Mouse (Mus musculus) hindbrain, embryonic 10.5 days (tissue): ENCODE data around the gene Sult6b2. TPM values are rescaled to one million over a fixed set of nuclear protein-coding genes. Genes with fewer than 3 reads are reported as not detected.

Experiments
- DNase-seq: peaks from one replicate; pipeline ENCODE4 v3.0.0-alpha.2; 2017; ENCODE audit warnings: low spot score
- H3K27ac ChIP-seq: fragments of 300-500 bp; sonication (generic); 2 replicates; pipeline ENCODE4 v1.5.1; 2016; ENCODE audit warnings: mild to moderate bottlenecking, moderate library complexity
- H3K27me3 ChIP-seq: fragments of 300-500 bp; sonication (generic); 2 replicates; pipeline ENCODE4 v1.6.1; 2016; ENCODE audit warnings: mild to moderate bottlenecking; ENCODE audit not compliant: poor library complexity, insufficient read depth, severe bottlenecking
- H3K36me3 ChIP-seq: fragments of 300-500 bp; sonication (generic); 2 replicates; pipeline ENCODE4 v1.6.1; 2016; ENCODE audit warnings: mild to moderate bottlenecking, moderate library complexity
- H3K4me1 ChIP-seq: fragments of 300-500 bp; sonication (generic); replicated peaks from 2 replicates; pipeline ENCODE4 v1.6.1; 2016; ENCODE audit warnings: mild to moderate bottlenecking
- H3K4me3 ChIP-seq: fragments of 300-500 bp; sonication (generic); 2 replicates; pipeline ENCODE4 v1.5.1; 2016; ENCODE audit warnings: mild to moderate bottlenecking, moderate library complexity
- H3K9me3 ChIP-seq: fragments of 300-500 bp; sonication (generic); 2 replicates; pipeline ENCODE4 v1.6.1; 2016; ENCODE audit warnings: mild to moderate bottlenecking, moderate library complexity
- WGBS: fragments of 180-500 bp; shearing (Covaris S2); methylation state at CpG from one replicate; pipeline ENCODE4 v1.1.7; 2016; 5-methylcytosine and 5-hydroxymethylcytosine counted together
- polyA plus RNA-seq: library from polyadenylated mRNA; unstranded; fragments of >200 nt; fragmentation: Nextera tagmentation; extraction: Ambion mirVana; gene quantifications from 2 replicates; pipeline ENCODE4 v1.2.1, GENCODE M21; 2016

Sult6b2 gene
- polyA plus RNA-seq, 1 experiment from 2014 or later = 0.07 TPM

DNA sequence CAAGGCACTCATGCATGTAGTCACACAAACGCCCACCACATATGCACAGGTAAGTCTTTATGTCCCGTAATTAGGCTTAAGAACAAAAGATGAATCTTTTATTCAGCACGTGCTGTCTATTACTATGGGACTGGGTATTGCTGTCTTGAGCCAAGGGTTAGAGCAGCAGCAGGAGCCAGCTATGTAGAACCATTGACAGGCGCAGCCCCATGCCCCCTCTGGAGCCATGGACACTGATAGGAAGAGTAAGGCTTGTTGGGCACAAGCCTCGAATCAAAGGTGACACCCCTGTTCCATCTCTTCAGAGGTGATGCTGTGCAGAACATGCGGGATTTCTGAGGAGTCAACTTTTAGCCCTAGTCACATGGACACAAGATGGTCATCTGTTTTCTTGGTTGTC is 45.7 kb downstream of the Sult6b2 start:
- H3K9me3 ChIP-seq = no peaks in the 10 kb centered on the region
- no peak for DNase-seq
- 91% methylated on average over 6 of the region's 6 CpGs for WGBS
- H3K4me1 ChIP-seq = peaks cover 37% of the 10 kb centered on the region
- H3K27ac ChIP-seq = no peak overlapping the region
- no peak overlapping the region for H3K4me3 ChIP-seq
- peaks cover 38% of the 10 kb centered on the region for H3K36me3 ChIP-seq
- H3K27me3 ChIP-seq = peaks cover 21% of the 10 kb centered on the region

DNA sequence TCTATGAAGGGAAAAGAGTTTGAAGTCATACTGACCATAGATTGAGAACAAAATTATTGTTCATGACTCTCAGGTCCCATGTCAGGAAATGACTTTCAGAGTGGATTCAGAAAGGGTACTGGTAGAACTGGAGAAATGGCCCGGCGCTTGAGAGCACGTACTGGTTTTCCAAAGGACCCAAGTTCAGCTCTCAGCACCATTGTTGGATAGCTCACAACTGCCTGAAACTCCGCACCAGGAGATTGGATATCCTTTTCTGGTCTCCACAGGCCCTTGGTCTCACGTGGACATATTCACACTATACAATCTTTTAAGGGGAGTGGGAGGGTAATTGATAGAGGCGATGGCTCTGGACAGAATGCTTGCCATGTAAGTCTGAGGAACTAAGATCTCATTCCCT is 46.3 kb downstream of the Sult6b2 start:
- H3K9me3 ChIP-seq = no peaks in the 10 kb centered on the region
- peaks cover 37% of the 10 kb centered on the region for H3K4me1 ChIP-seq
- peaks cover 35% of the 10 kb centered on the region for H3K36me3 ChIP-seq
- H3K27me3 ChIP-seq = peaks cover 27% of the 10 kb centered on the region
- WGBS = 95% methylated on average over 6 of the region's 6 CpGs
- H3K4me3 ChIP-seq = peak overlapping the region; percentile 92
- H3K27ac ChIP-seq = 0 out of 2 replicates have a peak overlapping the region, but pooled peaks have one; percentile 96
- DNase-seq = no peak

DNA sequence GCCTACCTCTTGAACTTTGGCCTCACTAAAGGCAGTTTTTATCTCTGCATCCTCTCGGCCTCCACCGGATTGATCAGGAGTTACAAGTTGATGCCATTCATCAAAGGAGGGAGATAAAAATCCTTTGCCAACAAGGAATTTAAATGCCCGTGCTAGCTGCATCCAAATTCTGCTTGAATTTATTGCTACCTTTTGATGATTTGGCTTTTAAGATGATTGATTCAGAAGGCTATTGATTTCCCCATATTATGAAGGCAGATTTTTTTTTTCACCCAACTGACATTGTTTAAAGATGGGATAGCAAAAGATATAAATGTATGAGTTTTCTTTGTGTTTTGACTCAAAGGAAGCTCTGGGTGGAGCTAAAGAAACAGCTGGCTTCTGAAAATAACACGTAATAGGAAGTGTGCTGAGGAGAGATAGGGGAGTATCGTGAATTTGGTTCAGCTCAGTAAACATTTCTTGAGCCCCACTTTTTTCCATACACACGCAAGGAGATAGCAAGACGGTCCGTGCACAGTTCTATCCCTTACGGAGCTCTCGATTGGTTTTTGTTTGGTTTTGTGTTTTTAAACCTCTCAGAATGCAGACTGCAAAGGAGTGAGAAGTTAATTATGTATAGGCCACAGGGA is 46.9 kb downstream of the Sult6b2 start:
- peaks cover 35% of the 10 kb centered on the region for H3K36me3 ChIP-seq
- DNase-seq = no peak
- H3K9me3 ChIP-seq = no peaks in the 10 kb centered on the region
- H3K4me1 ChIP-seq = peaks cover 37% of the 10 kb centered on the region
- H3K27ac ChIP-seq = peak overlapping the region; percentile 96
- 61% methylated on average over 10 of the region's 10 CpGs for WGBS
- peaks cover 28% of the 10 kb centered on the region for H3K27me3 ChIP-seq
- H3K4me3 ChIP-seq = peak overlapping the region; percentile 92

DNA sequence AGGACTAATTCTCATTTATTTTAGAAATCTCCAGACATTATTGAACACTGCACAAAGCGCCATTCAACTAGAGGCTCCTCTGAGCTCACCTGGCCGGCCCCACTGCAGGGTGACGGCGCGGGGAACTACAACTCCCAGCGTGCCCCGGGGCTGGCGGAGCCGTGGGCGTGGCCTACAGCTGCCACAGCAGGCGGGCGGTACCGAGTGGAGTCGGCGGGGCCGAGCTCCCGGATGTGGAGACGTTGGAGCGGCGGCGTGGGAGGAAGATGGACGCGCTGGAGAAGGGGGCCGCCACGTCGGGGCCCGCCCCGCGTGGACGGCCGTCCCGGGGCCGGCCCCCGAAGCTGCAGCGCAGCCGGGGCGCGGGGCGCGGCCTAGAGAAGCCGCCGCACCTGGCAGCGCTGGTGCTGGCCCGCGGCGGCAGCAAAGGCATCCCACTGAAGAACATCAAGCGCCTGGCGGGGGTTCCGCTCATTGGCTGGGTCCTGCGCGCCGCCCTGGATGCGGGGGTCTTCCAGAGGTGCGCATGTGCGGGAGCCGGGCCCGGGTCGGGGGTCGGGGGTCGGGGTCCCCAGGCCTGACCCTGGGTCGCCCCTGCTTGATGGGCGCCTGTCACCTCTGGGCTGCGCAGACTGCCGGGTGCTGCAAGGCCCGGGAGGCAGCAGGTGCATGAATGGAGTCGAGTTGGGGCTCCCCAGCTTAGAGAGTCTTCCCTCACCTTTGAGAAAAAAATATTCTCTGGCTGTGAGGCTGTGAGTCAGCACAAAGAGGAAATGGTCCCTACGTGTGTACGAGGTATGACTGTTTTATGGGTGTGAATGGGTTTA is 47.6 kb downstream of the Sult6b2 start, which contains the start of gene Cmas:
Cmas (plus strand) TSS at position 180 of the 827 bp plus-strand sequence.
- H3K27me3 ChIP-seq = peaks cover 28% of the 10 kb centered on the region
- no peaks in the 10 kb centered on the region for H3K9me3 ChIP-seq
- peak within 1 kb of the TSS; percentile 92 for H3K4me3 ChIP-seq
- H3K27ac ChIP-seq = peak within 1 kb of the TSS; percentile 96
- peaks cover 31% of the 10 kb centered on the region for H3K36me3 ChIP-seq
- peak; percentile 89 for DNase-seq
- WGBS = 1% methylated on average over 68 of the region's 68 CpGs
- H3K4me1 ChIP-seq = peaks cover 37% of the 10 kb centered on the region

DNA sequence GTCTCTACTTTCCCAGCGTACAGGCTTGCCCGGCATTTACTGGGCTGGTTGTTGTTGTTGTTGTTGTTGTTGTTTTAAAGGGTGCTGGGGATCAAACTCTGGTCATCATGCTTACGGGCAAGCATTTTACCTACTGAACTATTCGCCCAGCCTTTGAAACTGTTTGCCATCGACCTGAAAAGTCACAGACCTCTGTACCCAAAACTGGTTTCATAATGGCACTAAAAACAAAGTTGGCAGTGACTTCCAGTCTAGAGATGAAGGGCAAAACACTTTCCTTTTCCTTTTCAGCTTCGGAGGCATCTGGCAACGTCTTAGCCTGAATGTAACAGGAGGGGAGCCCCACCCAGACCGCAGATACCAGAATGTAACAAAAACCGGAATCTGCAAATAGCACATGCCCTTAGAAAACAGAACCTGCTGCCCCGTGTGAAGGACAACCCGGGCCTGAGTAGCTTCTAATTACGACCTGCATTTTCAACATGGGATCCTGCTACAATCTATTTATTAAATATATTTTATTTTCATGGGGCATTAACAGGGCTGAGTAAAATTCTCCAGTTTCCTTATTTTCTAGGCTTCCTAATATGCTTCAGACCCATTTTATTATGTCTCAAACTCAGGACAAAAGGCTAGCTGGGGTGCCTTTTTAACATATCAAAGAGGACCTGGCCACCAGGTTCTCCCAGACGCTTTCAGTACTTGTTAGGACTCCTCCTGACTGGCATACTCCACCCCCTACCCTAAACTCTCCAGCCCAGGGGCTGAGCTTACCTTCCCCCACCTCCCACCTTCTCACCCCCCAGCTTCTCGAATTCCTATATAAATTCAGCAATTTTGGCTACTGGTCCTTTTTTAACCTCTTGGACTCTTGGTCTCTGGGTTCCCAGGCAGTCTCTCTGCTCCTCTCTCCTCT is 51.7 kb downstream of the Sult6b2 start:
- Histone ChIP-seq H3K9me3 (no peaks in the 10 kb centered on the region), H3K27ac (no peak overlapping the region), H3K4me3 (no peak overlapping the region), H3K36me3 (no peaks in the 10 kb centered on the region), H3K27me3 (peaks cover 28% of the 10 kb centered on the region), H3K4me1 (peaks cover 20% of the 10 kb centered on the region)
- 40% methylated on average over 14 of the region's 14 CpGs for WGBS
- DNase-seq = no peak

DNA sequence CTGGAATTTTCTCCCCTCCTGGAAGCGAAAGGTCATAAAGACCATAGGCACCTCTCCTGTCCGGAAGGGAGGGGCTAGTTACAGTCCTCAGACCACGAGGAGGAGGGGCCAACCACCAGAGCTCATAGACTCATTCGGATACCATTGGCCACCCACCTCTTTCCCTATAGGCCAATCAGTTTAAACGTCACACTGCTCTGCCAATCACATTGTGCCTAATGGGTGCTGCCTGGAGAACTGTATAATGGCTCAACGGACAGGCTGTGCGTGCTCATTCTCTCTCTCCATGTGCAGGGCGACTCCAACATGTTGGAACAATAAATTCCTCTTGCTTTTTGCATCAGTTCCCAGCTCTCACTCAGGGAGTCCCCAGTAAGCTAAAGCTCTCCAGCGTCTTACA is 52.9 kb downstream of the Sult6b2 start:
- Histone ChIP-seq H3K4me1 (peaks cover 8% of the 10 kb centered on the region), H3K27ac (no peak overlapping the region), H3K27me3 (peaks cover 28% of the 10 kb centered on the region), H3K9me3 (no peaks in the 10 kb centered on the region), H3K36me3 (no peaks in the 10 kb centered on the region), H3K4me3 (no peak overlapping the region)
- no peak for DNase-seq
- 49% methylated on average over 9 of the region's 9 CpGs for WGBS

DNA sequence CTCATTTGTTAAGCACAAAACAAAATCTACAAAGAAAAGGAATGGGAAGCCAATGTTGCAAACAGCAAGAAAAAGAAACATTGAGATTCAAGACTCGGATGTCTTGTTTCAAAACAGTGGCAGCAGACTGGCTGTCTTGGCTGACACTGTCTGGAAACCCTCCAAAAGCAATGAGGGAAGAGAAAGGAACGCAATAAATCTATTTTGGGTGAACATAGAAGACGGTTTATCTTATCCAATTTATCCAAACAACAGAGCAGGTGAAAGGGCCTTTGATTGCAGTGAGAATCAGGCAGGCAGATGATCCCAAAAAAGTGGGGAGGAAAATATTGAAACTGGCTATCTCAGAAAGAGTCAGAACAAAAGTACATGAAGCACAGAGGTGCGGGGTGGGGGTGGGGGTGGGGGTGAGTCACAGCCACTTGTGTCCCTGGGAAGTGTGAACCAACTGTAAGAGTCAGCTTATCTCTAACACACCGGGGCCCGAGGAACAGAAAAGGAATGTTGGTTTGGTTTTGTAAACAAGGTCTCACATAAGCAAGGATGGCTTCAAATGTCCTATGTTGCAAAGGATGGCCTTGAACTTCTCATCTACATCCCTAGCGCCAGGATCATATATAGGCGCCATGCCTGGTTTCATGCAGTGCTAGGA is 56.1 kb downstream of the Sult6b2 start:
- Histone ChIP-seq H3K9me3 (0 out of 2 replicates have a peak, but pooled peaks cover 6% of the 10 kb centered on the region), H3K27ac (no peak overlapping the region), H3K4me1 (no peaks in the 10 kb centered on the region), H3K27me3 (peaks cover 3% of the 10 kb centered on the region; the same call in 1 of the 2 replicates), H3K4me3 (no peak overlapping the region), H3K36me3 (no peaks in the 10 kb centered on the region)
- 87% methylated on average over 8 of the region's 8 CpGs for WGBS
- DNase-seq = no peak

DNA sequence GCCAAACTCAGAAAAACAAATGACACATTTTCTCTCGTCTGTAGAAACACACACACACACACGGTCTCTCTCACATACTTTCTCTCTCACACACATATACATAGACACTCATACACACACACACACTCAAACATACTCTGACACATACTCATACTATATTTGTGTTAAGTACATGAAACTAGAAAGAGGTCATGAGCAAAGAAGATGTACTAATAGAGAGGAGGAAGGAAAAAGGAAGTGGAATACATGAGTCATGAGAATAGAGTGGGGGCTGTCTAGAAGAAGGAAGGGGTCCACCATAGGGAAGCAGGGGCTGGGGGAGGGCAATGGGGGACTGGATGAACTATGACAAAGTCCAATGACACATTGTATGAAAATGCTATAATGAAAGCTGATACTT is 57.1 kb downstream of the Sult6b2 start:
- H3K27me3 ChIP-seq = no peaks in the 10 kb centered on the region
- DNase-seq = no peak
- no peak overlapping the region for H3K4me3 ChIP-seq
- H3K36me3 ChIP-seq = no peaks in the 10 kb centered on the region
- no peaks in the 10 kb centered on the region for H3K4me1 ChIP-seq
- WGBS = 92% methylated on average over 2 of the region's 2 CpGs
- no peak overlapping the region for H3K27ac ChIP-seq
- 0 out of 2 replicates have a peak, but pooled peaks cover 6% of the 10 kb centered on the region for H3K9me3 ChIP-seq

DNA sequence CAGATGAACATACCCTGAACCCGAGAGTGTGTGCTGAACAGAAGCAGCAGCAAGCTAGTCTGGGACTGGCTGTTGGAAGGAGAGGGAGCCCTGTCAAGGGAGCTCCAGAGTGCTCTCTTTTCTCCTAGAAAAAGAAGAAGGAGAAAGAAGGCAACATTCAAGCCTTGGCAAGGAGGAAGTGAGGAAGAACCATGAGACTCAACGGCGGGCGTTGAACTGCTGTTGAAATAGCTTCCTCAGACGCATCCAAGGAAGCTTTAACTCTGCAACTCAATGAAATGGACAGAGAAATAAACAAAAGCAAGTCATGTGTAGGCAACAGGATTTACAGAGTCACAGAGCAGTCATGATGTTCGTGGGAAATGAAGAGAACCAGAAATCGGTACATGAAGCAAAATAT is 57.5 kb downstream of the Sult6b2 start:
- Histone ChIP-seq H3K27ac (no peak overlapping the region), H3K4me1 (no peaks in the 10 kb centered on the region), H3K36me3 (no peaks in the 10 kb centered on the region), H3K9me3 (0 out of 2 replicates have a peak, but pooled peaks cover 6% of the 10 kb centered on the region), H3K4me3 (no peak overlapping the region), H3K27me3 (no peaks in the 10 kb centered on the region)
- WGBS = 85% methylated on average over 7 of the region's 7 CpGs
- DNase-seq = no peak

DNA sequence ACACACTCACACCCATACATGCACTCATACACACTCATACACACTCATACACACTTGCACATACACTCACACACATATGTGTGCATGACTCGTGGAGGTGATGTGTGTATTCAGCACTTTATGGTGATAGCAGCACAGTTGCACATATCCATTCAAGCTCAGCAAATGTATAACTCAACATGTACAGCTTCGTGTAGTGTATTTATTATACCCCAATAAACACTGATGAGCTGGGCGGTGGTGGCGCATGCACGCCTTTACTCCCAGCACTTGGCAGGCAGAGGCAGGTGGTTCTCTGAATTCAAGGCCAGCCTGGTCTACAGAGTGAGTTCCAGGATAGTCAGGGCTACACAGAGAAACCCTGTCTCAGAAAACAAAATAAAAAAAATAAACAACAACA is 58.8 kb downstream of the Sult6b2 start:
- Histone ChIP-seq H3K27me3 (no peaks in the 10 kb centered on the region), H3K9me3 (0 out of 2 replicates have a peak, but pooled peaks cover 6% of the 10 kb centered on the region), H3K4me3 (no peak overlapping the region), H3K36me3 (no peaks in the 10 kb centered on the region), H3K4me1 (no peaks in the 10 kb centered on the region), H3K27ac (no peak overlapping the region)
- DNase-seq = no peak
- 93% methylated on average over 5 of the region's 5 CpGs for WGBS

DNA sequence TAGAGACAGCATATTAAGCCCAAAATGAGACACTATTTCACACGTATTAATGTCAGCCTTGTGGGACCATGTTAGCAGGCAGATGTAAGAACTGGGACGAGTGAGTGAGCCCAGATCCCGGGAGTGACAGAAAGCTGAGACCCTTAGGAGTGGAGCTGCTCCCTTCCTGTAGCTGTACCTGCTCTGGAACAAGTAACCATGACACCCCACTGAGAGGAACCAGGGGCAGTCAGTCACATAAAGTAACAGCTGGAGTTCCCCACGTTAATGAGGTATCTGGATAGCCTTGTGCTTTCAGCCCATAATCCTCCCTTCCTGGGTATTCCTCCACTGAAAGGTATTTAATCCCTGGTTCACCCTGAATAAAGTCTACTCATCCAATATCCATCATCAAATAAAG is 61.1 kb downstream of the Sult6b2 start:
- Histone ChIP-seq H3K36me3 (no peaks in the 10 kb centered on the region), H3K4me1 (no peaks in the 10 kb centered on the region), H3K4me3 (no peak overlapping the region), H3K27ac (no peak overlapping the region), H3K27me3 (no peaks in the 10 kb centered on the region), H3K9me3 (0 out of 2 replicates have a peak, but pooled peaks cover 6% of the 10 kb centered on the region)
- 70% methylated on average over 4 of the region's 4 CpGs for WGBS
- no peak for DNase-seq

DNA sequence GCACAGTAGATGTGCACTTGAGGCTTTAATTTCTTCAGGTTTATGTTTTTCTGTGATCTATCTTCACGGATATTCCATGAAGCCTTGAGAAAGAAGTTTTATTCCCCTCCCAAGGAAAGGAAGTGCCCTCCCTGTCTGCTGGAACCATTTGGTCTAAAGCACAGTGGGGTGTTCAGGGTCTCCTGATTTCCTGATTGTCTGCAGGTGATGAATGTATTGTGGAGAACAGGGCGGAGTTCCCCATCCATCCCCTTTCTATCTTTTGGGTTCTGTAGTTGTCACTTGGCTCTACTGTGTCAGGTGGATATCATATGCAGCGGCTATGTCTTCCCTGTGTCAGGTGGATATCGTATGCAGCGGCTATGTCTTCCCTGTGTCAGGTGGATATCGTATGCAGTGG is 62.5 kb downstream of the Sult6b2 start:
- Histone ChIP-seq H3K27ac (no peak overlapping the region), H3K4me3 (no peak overlapping the region), H3K4me1 (no peaks in the 10 kb centered on the region), H3K27me3 (no peaks in the 10 kb centered on the region), H3K36me3 (no peaks in the 10 kb centered on the region), H3K9me3 (0 out of 2 replicates have a peak, but pooled peaks cover 6% of the 10 kb centered on the region)
- 91% methylated on average over 6 of the region's 6 CpGs for WGBS
- no peak for DNase-seq
